Mouse (Mus musculus) olfactory bulb, adult 2 months (tissue): Measurements from ENCODE around the gene Col2a1. TPM values are rescaled to one million over a fixed set of nuclear protein-coding genes. Genes with fewer than 3 reads are reported as not detected.

ENCODE experiments used
- H3K27ac ChIP-seq: fragments of 200-500 bp; 2 replicates; pipeline ENCODE4 v1.5.1; 2012; ENCODE audit warnings: low read depth, low read length; ENCODE audit not compliant: insufficient read depth
- H3K4me1 ChIP-seq: fragments of 200-500 bp; 2 replicates; pipeline ENCODE4 v1.6.1; 2012; ENCODE audit warnings: low read length; ENCODE audit not compliant: control insufficient read depth, insufficient read depth
- H3K4me3 ChIP-seq: fragments of 200-500 bp; 2 replicates; pipeline ENCODE4 v1.5.1; 2012; ENCODE audit warnings: mild to moderate bottlenecking, low read depth, low read length, moderate library complexity; ENCODE audit not compliant: insufficient read depth
- CTCF ChIP-seq: fragments of 200-500 bp; IDR thresholded peaks from 2 replicates; pipeline ENCODE4 v1.5.1; 2012; ENCODE audit warnings: low read depth, mild to moderate bottlenecking, low read length, moderate library complexity; ENCODE audit not compliant: insufficient read depth
- POLR2A ChIP-seq: fragments of 200-500 bp; IDR thresholded peaks from 2 replicates; pipeline ENCODE4 v1.6.1; 2012; ENCODE audit warnings: mild to moderate bottlenecking, low read depth, low read length, moderate library complexity; ENCODE audit not compliant: insufficient read depth
- WGBS: fragments of 180-500 bp; shearing (Covaris S2); methylation state at CpG from one replicate; pipeline ENCODE4 v1.1.7; 2018; 5-methylcytosine and 5-hydroxymethylcytosine counted together
- polyA plus RNA-seq: library from polyadenylated mRNA; stranded (reverse); fragments of >200 nt; gene quantifications from 2 replicates; pipeline ENCODE4 v1.2.4, GENCODE M21; 2012; ENCODE audit warnings: low replicate concordance; ENCODE audit not compliant: missing spikeins, insufficient read depth, insufficient read length

Col2a1 gene
- polyA plus RNA-seq, 1 experiment: not detected

GRCm38 (mm10) chr15:97954671-97955070, 49.8 kb downstream of the Col2a1 start:
- Histone ChIP-seq H3K4me3 (no peak overlapping the region), H3K4me1 (peaks cover 2% of the 10 kb centered on the region; the same call in 1 of the 2 replicates), H3K27ac (no peak overlapping the region)
- 86% methylated on average over 8 of the region's 8 CpGs for WGBS
- TF ChIP-seq CTCF: no peak
- no peak for TF ChIP-seq POLR2A

DNA sequence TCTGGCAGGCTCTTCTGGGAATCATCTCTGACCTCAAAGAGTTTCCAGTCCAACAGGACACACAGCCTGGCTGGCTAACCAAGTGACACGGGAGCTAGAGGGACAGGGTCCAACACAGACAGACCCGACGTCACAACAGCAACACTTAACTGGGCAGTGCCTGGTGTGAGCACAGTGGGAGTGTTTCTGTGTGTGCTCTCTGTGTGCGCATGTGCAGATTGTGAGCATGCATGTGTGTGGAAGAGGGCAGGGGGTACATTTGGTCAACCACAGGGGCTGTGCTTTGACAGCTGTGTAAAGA, 51.7 kb downstream of the Col2a1 start:
- TF ChIP-seq POLR2A (no peak), CTCF (no peak)
- Histone ChIP-seq H3K4me3 (no peak overlapping the region), H3K27ac (no peak overlapping the region), H3K4me1 (peaks cover 2% of the 10 kb centered on the region; the same call in 1 of the 2 replicates)
- 62% methylated on average over 4 of the region's 4 CpGs for WGBS

- Histone ChIP-seq H3K27ac (no peak overlapping the region), H3K4me1 (peaks cover 2% of the 10 kb centered on the region; the same call in 1 of the 2 replicates), H3K4me3 (no peak overlapping the region)
- TF ChIP-seq POLR2A (no peak), CTCF (peak; percentile 98)
- 14% methylated on average over 16 of the region's 16 CpGs for WGBS
Observed at GRCm38 (mm10) chr15:97952137-97952888, 52.2 kb downstream of the Col2a1 start.

GRCm38 (mm10) chr15:97950240-97950639, 54.3 kb downstream of the Col2a1 start:
- WGBS: 46% methylated on average over 7 of the region's 7 CpGs
- no peak overlapping the region for H3K4me3 ChIP-seq
- peaks cover 2% of the 10 kb centered on the region; the same call in 1 of the 2 replicates for H3K4me1 ChIP-seq
- no peak overlapping the region for H3K27ac ChIP-seq
- TF ChIP-seq CTCF (no peak), POLR2A (no peak)

- no peak overlapping the region for H3K27ac ChIP-seq
- H3K4me3 ChIP-seq: no peak overlapping the region
- WGBS: 82% methylated on average over 3 of the region's 3 CpGs
- peaks cover 2% of the 10 kb centered on the region; the same call in 1 of the 2 replicates for H3K4me1 ChIP-seq
- TF ChIP-seq POLR2A (no peak), CTCF (no peak)
Observed at GRCm38 (mm10) chr15:97949706-97950105, 54.8 kb downstream of the Col2a1 start.

- TF ChIP-seq POLR2A: no peak
- WGBS: 54% methylated on average over 7 of the region's 7 CpGs
- no peak overlapping the region for H3K4me3 ChIP-seq
- H3K27ac ChIP-seq: no peak overlapping the region
- H3K4me1 ChIP-seq: peaks cover 2% of the 10 kb centered on the region; the same call in 1 of the 2 replicates
Observed at GRCm38 (mm10) chr15:97948720-97949119, 55.8 kb downstream of the Col2a1 start.

GRCm38 (mm10) chr15:97945656-97946315, 58.7 kb downstream of the Col2a1 start:
- Histone ChIP-seq H3K27ac (no peak overlapping the region), H3K4me3 (no peak overlapping the region), H3K4me1 (peaks cover 2% of the 10 kb centered on the region; the same call in 1 of the 2 replicates)
- 82% methylated on average over 11 of the region's 11 CpGs for WGBS
- no peak for TF ChIP-seq CTCF
- no peak for TF ChIP-seq POLR2A

- no peak for TF ChIP-seq CTCF
- peak; percentile 24; the same call in 1 of the 2 replicates for TF ChIP-seq POLR2A
- Histone ChIP-seq H3K27ac (no peak overlapping the region), H3K4me3 (no peak overlapping the region), H3K4me1 (no peaks in the 10 kb centered on the region)
- 82% methylated on average over 11 of the region's 11 CpGs for WGBS
Observed at GRCm38 (mm10) chr15:97944919-97945574, 59.4 kb downstream of the Col2a1 start.

- TF ChIP-seq POLR2A (no peak), CTCF (no peak)
- Histone ChIP-seq H3K27ac (no peak overlapping the region), H3K4me3 (no peak overlapping the region), H3K4me1 (peaks cover 5% of the 10 kb centered on the region)
- 89% methylated on average over 8 of the region's 8 CpGs for WGBS
Observed at GRCm38 (mm10) chr15:97943356-97943755, 61.1 kb downstream of the Col2a1 start.

GRCm38 (mm10) chr15:97942538-97942937, 62.0 kb downstream of the Col2a1 start:
- Histone ChIP-seq H3K4me3 (no peak overlapping the region), H3K27ac (no peak overlapping the region), H3K4me1 (peaks cover 8% of the 10 kb centered on the region)
- no peak for TF ChIP-seq POLR2A
- TF ChIP-seq CTCF: no peak
- WGBS: 92% methylated on average over 8 of the region's 8 CpGs
